Mouse (Mus musculus) kidney, postnatal 4 days (tissue): ENCODE data around the gene Acta1.

Experiments
- DNase-seq, 2 experiments: peaks; one replicate each; pipeline ENCODE4 v3.0.0; 2021; ENCODE audit warnings: mixed read lengths in 2 of 2

Gene Acta1

GRCm38 (mm10) chr8:123894502-123895097, at the start of gene Acta1:
Acta1 (minus strand) TSS chr8:123894751.
- DNase-seq: no peak

DNA sequence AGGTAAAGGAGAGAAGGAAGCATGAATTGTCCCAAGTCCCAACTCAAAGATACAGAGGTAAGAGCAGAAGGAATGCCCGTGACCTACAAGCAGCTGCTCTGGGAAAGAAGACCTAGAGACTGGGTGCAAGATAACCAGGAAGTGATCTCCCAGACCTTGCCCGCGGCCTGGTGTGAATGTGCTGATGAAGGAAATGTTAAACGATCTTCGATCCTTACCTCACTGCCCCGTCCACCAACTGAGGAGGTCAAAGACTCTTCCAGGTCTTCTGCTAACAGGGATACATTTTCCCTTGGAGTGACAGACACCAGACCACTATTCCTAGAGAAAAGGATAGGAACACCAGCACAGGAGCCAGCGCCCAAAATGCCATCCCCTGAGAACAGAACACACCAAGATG, 34.5 kb upstream of the Acta1 start:
- no peak for DNase-seq

DNA sequence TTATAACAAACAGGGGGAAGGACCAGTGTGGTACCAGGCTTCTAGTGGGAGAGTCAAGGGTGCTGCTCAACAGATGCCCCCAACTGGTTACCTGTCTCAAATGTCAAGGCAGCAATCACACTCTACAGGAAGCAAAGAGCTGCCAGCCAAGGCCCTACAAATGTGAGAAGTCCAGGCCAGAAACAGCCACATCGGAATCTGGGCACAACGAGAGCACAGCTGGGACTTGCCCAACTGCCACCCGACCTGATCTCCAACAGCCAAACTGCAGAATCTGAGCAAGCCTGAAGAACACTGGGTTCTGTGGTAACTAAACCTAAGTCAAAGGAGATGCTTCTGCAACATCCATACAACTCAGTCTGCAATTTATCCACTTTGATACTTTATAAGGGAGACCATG, 31.1 kb upstream of the Acta1 start:
- DNase-seq: no peak

DNA sequence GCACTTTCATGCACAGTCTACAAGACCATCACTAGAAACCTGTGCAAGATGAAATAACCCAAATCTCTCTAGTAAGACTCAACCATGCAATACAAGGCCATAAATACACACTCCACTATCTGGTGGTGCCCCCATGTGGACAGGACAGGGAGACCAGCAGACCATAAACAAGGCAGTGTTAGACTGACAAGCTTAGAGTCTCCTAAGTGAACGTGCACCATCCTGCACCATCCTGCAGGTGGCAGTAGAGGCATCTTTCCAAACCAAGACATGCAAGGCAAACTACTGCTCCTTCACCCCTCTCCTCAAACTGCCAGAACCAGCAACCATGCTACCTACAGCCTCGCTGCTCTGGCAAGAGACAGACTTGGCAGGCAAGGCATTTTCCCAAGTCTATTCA, 30.2 kb upstream of the Acta1 start:
- DNase-seq: peak; percentile 85 to 90

DNA sequence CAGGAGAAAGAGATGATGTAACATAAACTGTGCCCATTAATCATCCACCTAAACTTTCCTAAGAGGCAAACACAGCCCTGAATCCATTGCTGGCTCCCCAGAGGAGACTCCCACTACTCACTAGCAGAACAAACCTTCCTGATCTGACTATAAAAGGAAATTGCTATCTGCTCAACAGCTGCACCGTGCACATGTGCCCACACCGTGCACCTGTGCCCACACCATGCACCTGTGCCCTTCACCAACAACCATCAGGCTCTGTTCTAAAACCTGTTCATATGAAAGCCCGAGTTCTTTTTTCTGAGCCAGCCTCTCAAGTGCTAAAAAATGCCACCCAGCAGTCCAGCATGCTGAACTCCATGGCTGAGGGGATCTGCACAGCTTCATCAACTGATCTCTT, 20.1 kb upstream of the Acta1 start:
- DNase-seq: no peak

DNA sequence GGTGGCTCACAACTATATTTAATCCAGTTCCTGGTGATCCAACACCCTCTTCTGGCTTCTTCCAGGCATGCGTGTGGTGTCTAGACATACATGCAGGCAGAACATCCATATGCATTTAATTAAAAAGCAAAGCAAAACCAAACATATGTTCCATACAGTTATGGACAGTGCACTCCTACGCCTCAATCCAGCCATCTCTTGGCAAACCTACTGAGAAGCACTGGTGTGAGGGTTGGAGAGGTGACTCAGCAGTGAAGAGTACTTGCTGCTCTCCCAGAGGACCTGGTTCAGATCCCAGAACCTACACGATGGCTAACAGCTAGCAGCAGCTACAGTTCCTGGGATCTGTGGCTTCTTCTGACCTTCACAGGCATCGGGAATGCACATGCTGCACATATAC, 17.7 kb upstream of the Acta1 start:
- DNase-seq: no peak

- DNase-seq: no peak
These were observed 13.1 kb upstream of the Acta1 start for GRCm38 (mm10) chr8:123907604-123908003.

- DNase-seq: no peak
These were observed 8.1 kb upstream of the Acta1 start for GRCm38 (mm10) chr8:123902653-123903052.

- peak; percentile 22 to 33 for DNase-seq
These were observed 4.8 kb upstream of the Acta1 start for GRCm38 (mm10) chr8:123899366-123899765.

DNA sequence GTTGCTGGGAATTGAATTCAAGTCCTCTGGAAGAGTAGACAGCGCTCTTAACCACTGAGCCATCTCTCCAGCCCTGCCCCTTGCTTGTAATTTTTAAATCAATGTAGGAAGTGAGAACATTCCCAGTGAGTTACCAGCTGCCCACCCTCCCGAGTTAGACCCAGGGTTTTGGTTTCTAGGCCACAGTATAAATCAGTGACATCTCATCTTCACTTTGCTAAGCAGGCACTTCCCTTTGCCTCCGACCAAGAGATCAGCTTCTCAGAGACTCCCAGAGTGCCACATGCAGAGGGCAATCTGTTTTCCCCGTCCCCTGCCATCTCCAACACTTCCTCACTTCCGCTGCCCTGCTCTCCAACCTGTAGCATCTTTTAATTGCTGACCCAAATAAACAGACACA, 4.0 kb upstream of the Acta1 start:
- DNase-seq: no peak

DNA sequence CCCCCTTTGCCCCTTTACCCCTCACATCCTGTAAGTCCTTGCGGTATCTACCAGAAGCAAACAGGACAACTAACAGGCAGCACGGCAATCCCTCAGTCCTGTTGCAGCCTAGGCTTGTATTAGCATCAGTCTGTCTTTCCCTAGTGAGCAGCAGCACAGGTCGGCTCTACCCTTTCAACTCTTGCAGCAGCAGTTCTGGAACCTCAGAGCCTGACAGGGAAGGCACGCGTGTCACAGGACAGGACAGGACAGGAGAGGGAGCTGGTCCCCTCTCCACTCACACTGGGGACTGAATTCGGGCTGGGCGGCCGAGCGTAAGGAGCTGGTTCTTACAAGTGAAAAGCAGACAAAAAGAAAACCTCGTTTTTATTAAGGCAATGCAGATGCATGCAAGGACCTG, 2.2 kb upstream of the Acta1 start:
- no peak for DNase-seq

- DNase-seq: no peak
These were observed 1.8 kb upstream of the Acta1 start for GRCm38 (mm10) chr8:123896366-123896761.

GRCm38 (mm10) chr8:123895680-123896365, 1.3 kb upstream of the Acta1 start:
- no peak for DNase-seq

DNA sequence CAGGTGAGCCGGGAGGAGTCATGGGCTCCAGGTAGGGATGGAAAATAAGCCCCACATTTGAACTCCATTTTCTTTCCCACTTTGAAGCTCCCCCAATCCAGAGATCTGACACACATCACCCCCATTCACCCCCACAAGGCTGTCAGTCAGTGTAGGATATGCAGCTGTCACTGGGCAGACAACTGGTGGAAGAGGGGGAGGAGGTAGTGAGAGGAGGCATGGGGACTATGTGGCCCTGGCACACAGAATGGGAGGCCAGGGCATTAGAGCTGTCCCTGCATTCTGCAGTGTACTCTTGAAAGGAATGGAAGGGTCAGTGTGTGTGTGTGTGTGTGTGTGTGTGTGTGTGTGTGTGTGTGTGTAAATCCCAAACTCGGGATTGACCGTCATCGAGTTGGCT, 679 bp upstream of the Acta1 start:
- no peak for DNase-seq

- no peak for DNase-seq
These were observed 1.1 kb downstream of the Acta1 start for GRCm38 (mm10) chr8:123893413-123893812.

DNA sequence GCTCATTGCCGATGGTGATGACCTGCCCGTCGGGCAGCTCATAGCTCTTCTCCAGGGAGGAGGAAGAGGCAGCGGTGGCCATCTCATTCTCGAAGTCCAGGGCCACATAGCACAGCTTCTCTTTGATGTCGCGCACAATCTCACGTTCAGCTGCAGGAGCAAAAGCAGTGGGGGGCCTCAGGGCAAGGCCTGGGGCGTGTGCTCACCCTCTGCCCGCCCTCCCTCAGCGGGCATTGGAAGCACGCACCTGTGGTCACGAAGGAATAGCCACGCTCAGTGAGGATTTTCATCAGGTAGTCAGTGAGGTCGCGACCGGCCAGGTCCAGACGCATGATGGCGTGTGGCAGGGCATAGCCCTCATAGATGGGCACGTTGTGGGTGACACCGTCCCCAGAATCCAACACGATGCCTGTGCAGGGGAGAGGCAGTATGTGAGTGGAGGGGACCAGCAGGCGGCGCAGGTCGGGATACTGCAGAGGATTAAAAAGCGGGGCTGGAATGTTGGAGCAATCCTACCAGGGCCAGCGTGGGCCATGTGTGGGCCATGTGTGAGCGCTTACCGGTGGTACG, 1.9 kb downstream of the Acta1 start:
- no peak for DNase-seq

DNA sequence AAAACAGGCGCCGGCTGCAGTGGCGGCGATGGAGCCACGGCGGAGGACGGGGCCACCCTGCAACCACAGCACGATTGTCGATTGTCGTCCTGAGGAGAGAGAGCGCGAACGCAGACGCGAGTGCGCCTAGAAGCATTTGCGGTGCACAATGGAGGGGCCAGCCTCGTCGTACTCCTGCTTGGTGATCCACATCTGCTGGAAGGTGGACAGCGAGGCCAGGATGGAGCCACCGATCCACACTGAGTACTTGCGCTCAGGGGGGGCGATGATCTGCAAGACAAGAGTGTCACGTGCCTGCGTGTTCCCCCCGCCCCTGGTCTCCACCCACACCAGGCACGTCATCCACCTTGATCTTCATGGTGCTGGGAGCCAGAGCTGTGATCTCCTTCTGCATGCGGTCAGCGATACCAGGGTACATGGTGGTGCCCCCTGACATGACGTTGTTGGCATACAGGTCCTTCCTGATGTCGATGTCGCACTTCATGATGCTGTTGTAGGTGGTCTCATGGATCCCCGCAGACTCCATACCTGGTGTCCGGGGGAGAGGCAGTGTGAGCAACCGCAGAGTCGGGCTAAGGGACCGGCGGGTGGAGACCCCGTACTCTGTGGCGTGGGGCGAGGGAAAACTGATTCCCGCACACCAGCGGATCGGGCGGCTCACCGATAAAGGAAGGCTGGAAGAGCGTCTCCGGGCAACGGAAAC, 2.5 kb downstream of the Acta1 start:
- no peak for DNase-seq

- DNase-seq: peak; percentile 82 to 84
These were observed 3.3 kb downstream of the Acta1 start for GRCm38 (mm10) chr8:123891271-123891670.

- DNase-seq: no peak
These were observed 4.8 kb downstream of the Acta1 start for GRCm38 (mm10) chr8:123889797-123890196.

GRCm38 (mm10) chr8:123887956-123888355, 6.6 kb downstream of the Acta1 start:
- DNase-seq: no peak

- no peak for DNase-seq
These were observed 7.4 kb downstream of the Acta1 start for GRCm38 (mm10) chr8:123887163-123887562.

- peak; percentile 9 to 17 for DNase-seq
These were observed 9.6 kb downstream of the Acta1 start for GRCm38 (mm10) chr8:123884721-123885565.

DNA sequence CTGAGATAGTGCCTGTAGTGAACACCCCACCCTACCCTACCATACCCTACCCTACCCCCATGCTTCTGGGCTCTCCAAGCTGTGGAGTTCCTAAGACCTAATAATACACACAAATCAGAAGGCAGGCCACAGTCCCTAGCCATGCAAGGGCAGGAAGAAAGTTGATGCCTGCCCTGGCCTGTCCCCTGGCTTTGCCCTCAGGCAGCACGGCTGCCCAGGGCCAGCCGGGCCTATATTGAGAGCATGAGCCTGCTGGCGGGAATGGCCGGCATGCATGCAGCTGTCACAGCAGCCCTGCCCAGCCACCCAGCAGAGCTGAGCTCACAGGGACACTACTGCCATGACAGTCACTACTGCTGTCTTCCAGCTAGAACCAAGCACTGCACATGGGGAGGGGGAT, 11.5 kb downstream of the Acta1 start:
- DNase-seq: no peak
